Mouse (Mus musculus) testis, adult 2 months (tissue): ENCODE measurements around the gene Pdia6. TPM values are rescaled to one million over a fixed set of nuclear protein-coding genes. Genes with fewer than 3 reads are reported as not detected.
A peak's percentile ranks its signal among the peaks of the same experiment; 100 is the strongest.

Experiments
- H3K27ac ChIP-seq: fragments of 200-500 bp; 2 replicates; pipeline ENCODE4 v1.5.1; 2012; ENCODE audit warnings: low read depth, low read length; ENCODE audit not compliant: control insufficient read depth, insufficient read depth
- H3K27me3 ChIP-seq: fragments of 200-500 bp; 2 replicates; pipeline ENCODE4 v1.6.1; 2012; ENCODE audit warnings: mild to moderate bottlenecking, low read length, moderate library complexity; ENCODE audit not compliant: control insufficient read depth, insufficient read depth
- H3K36me3 ChIP-seq: fragments of 200-500 bp; 2 replicates; pipeline ENCODE4 v1.6.1; 2012; ENCODE audit warnings: mild to moderate bottlenecking, low read length; ENCODE audit not compliant: control insufficient read depth, insufficient read depth
- H3K4me1 ChIP-seq: fragments of 200-500 bp; 2 replicates; pipeline ENCODE4 v1.6.1; 2012; ENCODE audit warnings: low read length; ENCODE audit not compliant: control insufficient read depth, insufficient read depth
- H3K4me3 ChIP-seq: fragments of 200-500 bp; 2 replicates; pipeline ENCODE4 v1.5.1; 2012; ENCODE audit warnings: low read depth, mild to moderate bottlenecking, low read length, moderate library complexity, mixed read lengths; ENCODE audit not compliant: control insufficient read depth
- CTCF ChIP-seq: fragments of 200-500 bp; IDR thresholded peaks from 2 replicates; pipeline ENCODE4 v1.5.1; 2012; ENCODE audit warnings: low read depth, mild to moderate bottlenecking, inconsistent platforms, low read length, moderate library complexity; ENCODE audit not compliant: control insufficient read depth, insufficient read depth, insufficient replicate concordance
- POLR2A ChIP-seq: fragments of 200-500 bp; IDR thresholded peaks from 2 replicates; pipeline ENCODE4 v1.6.1; 2012; ENCODE audit warnings: low read depth, mild to moderate bottlenecking, inconsistent platforms, low read length, moderate library complexity; ENCODE audit not compliant: control insufficient read depth
- polyA plus RNA-seq: library from polyadenylated mRNA; depleted of rRNA; stranded (reverse); fragments of >200 nt; gene quantifications from 2 replicates; pipeline ENCODE4 v1.2.3, GENCODE M21; 2012

Gene Pdia6
- polyA plus RNA-seq, 1 experiment = 119 TPM

- Histone ChIP-seq H3K27ac (no peak overlapping the region), H3K27me3 (no peaks in the 10 kb centered on the region), H3K36me3 (no peaks in the 10 kb centered on the region)
Measured at GRCm38 (mm10) chr12:17241614-17242013, 24.7 kb upstream of the Pdia6 start.

GRCm38 (mm10) chr12:17242041-17242440, 24.3 kb upstream of the Pdia6 start:
- Histone ChIP-seq H3K36me3 (no peaks in the 10 kb centered on the region), H3K4me1 (peaks cover 3% of the 10 kb centered on the region), H3K27me3 (no peaks in the 10 kb centered on the region), H3K27ac (no peak overlapping the region), H3K4me3 (no peak overlapping the region)
- no peak for TF ChIP-seq POLR2A
- TF ChIP-seq CTCF = no peak

More at GRCm38 (mm10) chr12:17241614-17242013, 24.7 kb upstream of the Pdia6 start:
- TF ChIP-seq POLR2A = no peak
- TF ChIP-seq CTCF = no peak
- Histone ChIP-seq H3K4me1 (peaks cover 3% of the 10 kb centered on the region), H3K4me3 (no peak overlapping the region)

- Histone ChIP-seq H3K27ac (no peak overlapping the region), H3K36me3 (no peaks in the 10 kb centered on the region), H3K4me3 (no peak overlapping the region), H3K27me3 (no peaks in the 10 kb centered on the region), H3K4me1 (peaks cover 2% of the 10 kb centered on the region; the same call in 1 of the 2 replicates)
- TF ChIP-seq CTCF (no peak), POLR2A (no peak)
Measured at GRCm38 (mm10) chr12:17250962-17251361, 15.4 kb upstream of the Pdia6 start.

GRCm38 (mm10) chr12:17253069-17253468, 13.3 kb upstream of the Pdia6 start:
- TF ChIP-seq CTCF (peak; percentile 56; the same call in 1 of the 2 replicates), POLR2A (no peak)
- Histone ChIP-seq H3K36me3 (no peaks in the 10 kb centered on the region), H3K27ac (no peak overlapping the region), H3K4me3 (no peak overlapping the region), H3K27me3 (no peaks in the 10 kb centered on the region), H3K4me1 (peaks cover 2% of the 10 kb centered on the region; the same call in 1 of the 2 replicates)

- Histone ChIP-seq H3K4me1 (peaks cover 2% of the 10 kb centered on the region; the same call in 1 of the 2 replicates), H3K27ac (no peak overlapping the region), H3K4me3 (no peak overlapping the region), H3K36me3 (no peaks in the 10 kb centered on the region), H3K27me3 (no peaks in the 10 kb centered on the region)
- no peak for TF ChIP-seq POLR2A
- TF ChIP-seq CTCF = no peak
Measured at GRCm38 (mm10) chr12:17255602-17256001, 10.7 kb upstream of the Pdia6 start.

- H3K4me1 ChIP-seq = peaks cover 2% of the 10 kb centered on the region; the same call in 1 of the 2 replicates
- H3K4me3 ChIP-seq = no peak overlapping the region
- no peak overlapping the region for H3K27ac ChIP-seq
- no peaks in the 10 kb centered on the region for H3K36me3 ChIP-seq
- TF ChIP-seq CTCF = peak; percentile 78; the same call in 1 of the 2 replicates
- no peak for TF ChIP-seq POLR2A
- no peaks in the 10 kb centered on the region for H3K27me3 ChIP-seq
Measured at GRCm38 (mm10) chr12:17256905-17257304, 9.4 kb upstream of the Pdia6 start.

- Histone ChIP-seq H3K36me3 (no peaks in the 10 kb centered on the region), H3K4me1 (no peaks in the 10 kb centered on the region), H3K4me3 (no peak overlapping the region), H3K27ac (no peak overlapping the region), H3K27me3 (no peaks in the 10 kb centered on the region)
- TF ChIP-seq POLR2A = no peak
- TF ChIP-seq CTCF = no peak
Measured at GRCm38 (mm10) chr12:17258431-17258830, 7.9 kb upstream of the Pdia6 start.
